Mouse (Mus musculus) CH12.LX (cell line): ENCODE results near the gene Trib3. TPM values are rescaled to one million over a fixed set of nuclear protein-coding genes. Genes with fewer than 3 reads are reported as not detected.

Experiments
- DNase-seq: peaks from one replicate; pipeline ENCODE4 v3.0.0-alpha.2; 2013; ENCODE audit errors: extremely low read depth
- H3K27ac ChIP-seq: 2 replicates; pipeline ENCODE4 v1.5.1; 2012; ENCODE audit warnings: low read depth, mild to moderate bottlenecking, control low read depth, moderate library complexity; ENCODE audit not compliant: insufficient read depth
- H3K27me3 ChIP-seq: replicated peaks from 2 replicates; pipeline ENCODE3; 2012; ENCODE audit warnings: inconsistent platforms
- H3K36me3 ChIP-seq, 2 experiments: replicated peaks in 1 of 2; 2 replicates each; pipeline versions ENCODE3 to v1.6.1; 2012; ENCODE audit warnings: inconsistent platforms in 1 of 2, low read length in 1 of 2, mild to moderate bottlenecking in 1 of 2, mixed read lengths in 1 of 2, moderate library complexity in 1 of 2; ENCODE audit not compliant: control insufficient read depth in 1 of 2, insufficient read depth in 1 of 2
- H3K4me1 ChIP-seq, 2 experiments: 2 replicates each; pipeline ENCODE4 v1.6.1; 2012; ENCODE audit warnings: inconsistent platforms in 1 of 2, moderate library complexity in 1 of 2; ENCODE audit not compliant: insufficient read depth in 2 of 2, control insufficient read depth in 1 of 2
- H3K4me2 ChIP-seq: 2 replicates; pipeline ENCODE4 v1.6.1; 2012; ENCODE audit warnings: low read depth, mild to moderate bottlenecking, control low read depth; ENCODE audit not compliant: poor library complexity, insufficient read depth, severe bottlenecking
- H3K4me3 ChIP-seq, 3 experiments: fragments of 150-350 bp in 1 of 3; sonication (generic) in 1 of 3; replicated peaks in 1 of 3; 2 replicates each; pipeline versions ENCODE3 to v1.5.1; 2011 to 2012; ENCODE audit warnings: low read depth in 2 of 3, low read length in 2 of 3, mild to moderate bottlenecking in 2 of 3, moderate library complexity in 2 of 3, control low read depth in 1 of 3, improper control_type of control experiment in 1 of 3, inconsistent platforms in 1 of 3, mixed read lengths in 1 of 3; ENCODE audit not compliant: poor library complexity in 1 of 3
- H3K79me2 ChIP-seq: replicated peaks from 2 replicates; pipeline ENCODE4 v1.6.1; 2012; ENCODE audit warnings: mild to moderate bottlenecking, moderate library complexity; ENCODE audit not compliant: control insufficient read depth, poor library complexity, insufficient read depth, severe bottlenecking; ENCODE audit errors: extremely low read depth
- H3K9ac ChIP-seq: 2 replicates; pipeline ENCODE4 v1.6.1; 2012; ENCODE audit warnings: low read depth, mild to moderate bottlenecking, control low read depth, moderate library complexity; ENCODE audit not compliant: insufficient read depth
- H3K9me3 ChIP-seq: replicated peaks from 2 replicates; pipeline ENCODE3; 2012; ENCODE audit warnings: low read length, inconsistent platforms, mixed read lengths
- BHLHE40 ChIP-seq: IDR thresholded peaks from 2 replicates; pipeline ENCODE4 v1.6.1; 2011; ENCODE audit warnings: mild to moderate bottlenecking, low read depth, low read length, improper control_type of control experiment
- CTCF ChIP-seq, 2 experiments: IDR thresholded peaks in 1 of 2; conservative IDR thresholded peaks in 1 of 2; 2 replicates each; pipeline ENCODE4 v1.5.1; 2011 to 2012; ENCODE audit warnings: low read depth in 2 of 2, low read length in 2 of 2, improper control_type of control experiment in 1 of 2, inconsistent platforms in 1 of 2, mild to moderate bottlenecking in 1 of 2, moderate library complexity in 1 of 2
- EP300 ChIP-seq: IDR thresholded peaks from 2 replicates; pipeline ENCODE4 v1.6.1; 2011; ENCODE audit warnings: low read length, improper control_type of control experiment
- JUN ChIP-seq: IDR thresholded peaks from 2 replicates; pipeline ENCODE4 v1.6.1; 2011; ENCODE audit warnings: low read depth, mild to moderate bottlenecking, low read length, improper control_type of control experiment, moderate library complexity; ENCODE audit not compliant: insufficient read depth
- MAFK ChIP-seq: IDR thresholded peaks from 2 replicates; pipeline ENCODE4 v1.6.1; 2011; ENCODE audit warnings: low read length, improper control_type of control experiment; ENCODE audit not compliant: insufficient replicate concordance
- MAX ChIP-seq: IDR thresholded peaks from 2 replicates; pipeline ENCODE4 v1.6.1; 2011; ENCODE audit warnings: low read length, improper control_type of control experiment
- MAZ ChIP-seq: IDR thresholded peaks from 2 replicates; pipeline ENCODE4 v1.6.1; 2012; ENCODE audit warnings: low read depth, mild to moderate bottlenecking, inconsistent platforms, low read length, improper control_type of control experiment, moderate library complexity
- MEF2A ChIP-seq: IDR thresholded peaks from 2 replicates; pipeline ENCODE4 v1.6.1; 2014; ENCODE audit warnings: low read depth, mild to moderate bottlenecking, inconsistent platforms, low read length, improper control_type of control experiment, borderline replicate concordance
- MYC ChIP-seq: IDR thresholded peaks from 2 replicates; pipeline ENCODE4 v1.6.1; 2011; ENCODE audit warnings: low read depth, mild to moderate bottlenecking, improper control_type of control experiment, low read length
- NELFE ChIP-seq: IDR thresholded peaks from 2 replicates; pipeline ENCODE4 v1.6.1; 2011; ENCODE audit warnings: low read depth, low read length, improper control_type of control experiment
- NRF1 ChIP-seq: IDR thresholded peaks from 2 replicates; pipeline ENCODE4 v1.6.1; 2014; ENCODE audit warnings: low read depth, mild to moderate bottlenecking, inconsistent platforms, low read length, improper control_type of control experiment, moderate library complexity
- PAX5 ChIP-seq: IDR thresholded peaks from 2 replicates; pipeline ENCODE4 v1.6.1; 2012; ENCODE audit warnings: low read length, inconsistent platforms, mixed read lengths
- POLR2A ChIP-seq: IDR thresholded peaks from 2 replicates; pipeline ENCODE4 v1.6.1; 2011; ENCODE audit warnings: low read depth, mild to moderate bottlenecking, improper control_type of control experiment, low read length
- POLR2AphosphoS2 ChIP-seq: IDR thresholded peaks from 2 replicates; pipeline ENCODE4 v1.6.1; 2011; ENCODE audit warnings: low read depth, low read length, improper control_type of control experiment
- SMC3 ChIP-seq: IDR thresholded peaks from 2 replicates; pipeline ENCODE4 v1.6.1; 2011; ENCODE audit warnings: low read depth, low read length, improper control_type of control experiment
- UBTF ChIP-seq: IDR thresholded peaks from 2 replicates; pipeline ENCODE4 v1.6.1; 2012; ENCODE audit warnings: low read depth, mild to moderate bottlenecking, inconsistent platforms, low read length, improper control_type of control experiment, moderate library complexity
- USF1 ChIP-seq: IDR thresholded peaks from 2 replicates; pipeline ENCODE4 v1.6.1; 2014; ENCODE audit warnings: low read depth, mild to moderate bottlenecking, inconsistent platforms, low read length, improper control_type of control experiment
- ZMIZ1 ChIP-seq: IDR thresholded peaks from 2 replicates; pipeline ENCODE4 v1.6.1; 2012; ENCODE audit warnings: low read depth, mild to moderate bottlenecking, inconsistent platforms, low read length, improper control_type of control experiment
- ZNF384 ChIP-seq: IDR thresholded peaks from 2 replicates; pipeline ENCODE4 v1.6.1; 2012; ENCODE audit warnings: low read depth, low read length, improper control_type of control experiment, inconsistent platforms
- dilution Hi-C: fragments of 300-500 bp; cut with MboI; formaldehyde crosslinking; loops from 2 replicates; pipeline ENCODE4 v1.14.3; 2020; ENCODE audit warnings: low sequenced_read_pairs; ENCODE audit not compliant: extremely low pct_unique_long_range_greater_than_20kb, extremely low pct_ligation_motif_present
- in situ Hi-C: fragments of 300-500 bp; cut with MboI; formaldehyde crosslinking; loops from 3 replicates; pipeline ENCODE4 v1.14.3; 2019; ENCODE audit warnings: low sequenced_read_pairs, low pct_ligation_motif_present, low pct_unique_long_range_greater_than_20kb, mixed read lengths
- polyA plus RNA-seq: library from polyadenylated mRNA; unstranded; fragments of >175 nt; gene quantifications from 2 replicates; pipeline ENCODE4 v1.2.1, GENCODE M21; 2012; ENCODE audit warnings: low read depth; ENCODE audit not compliant: insufficient read length
- total RNA-seq, 2 experiments: library from RNA; depleted of rRNA; stranded (reverse); fragments of 300-350 nt in 1 of 2; fragments of >200 nt in 1 of 2; gene quantifications; 2 replicates each; pipeline ENCODE4 v1.2.3; 2012 to 2014

Trib3 gene
- total and polyA plus RNA-seq, 3 experiments: 25.1 to 56.9 (median 30.0) TPM

GRCm38 (mm10) chr2:152347722-152348121 lies 3.9 kb upstream of the Trib3 start:
- in situ Hi-C loops: no loop called here
- DNase-seq: no peak
- H3K79me2 ChIP-seq: peaks cover 2% of the 10 kb centered on the region
- peaks cover 3% of the 10 kb centered on the region in 2 experiments for H3K36me3 ChIP-seq
- no peak overlapping the region for H3K4me2 ChIP-seq
- H3K9ac ChIP-seq: no peak overlapping the region
- dilution Hi-C loops: no loop called here
- H3K4me3 ChIP-seq: no peak overlapping the region
- no peaks in the 10 kb centered on the region for H3K9me3 ChIP-seq
- H3K4me1 ChIP-seq: peaks cover 15 to 27% of the 10 kb centered on the region in 2 experiments
- H3K27ac ChIP-seq: no peak overlapping the region
- TF ChIP-seq SMC3 (no peak), EP300 (no peak), MYC (no peak), BHLHE40 (no peak), MAX (no peak)
- H3K27me3 ChIP-seq: no peaks in the 10 kb centered on the region

- Histone ChIP-seq H3K4me1 (peaks cover 17 to 35% of the 10 kb centered on the region in 2 experiments), H3K79me2 (peaks cover 2% of the 10 kb centered on the region), H3K9ac (no peak overlapping the region), H3K4me3 (no peak overlapping the region), H3K36me3 (peaks cover 11% of the 10 kb centered on the region in 2 experiments), H3K27me3 (no peaks in the 10 kb centered on the region), H3K27ac (no peak overlapping the region), H3K9me3 (no peaks in the 10 kb centered on the region), H3K4me2 (no peak overlapping the region)
- TF ChIP-seq BHLHE40 (no peak), MAX (no peak), MAFK (no peak), CTCF (conservative IDR thresholded peaks at IDR 0.05 in 1 of 2, IDR thresholded peaks at IDR 0.05 in 1 of 2; ENCODE audit: low read depth in 2 of 2, low read length in 2 of 2) (no peak), POLR2AphosphoS2 (no peak), ZMIZ1 (no peak), UBTF (no peak), NELFE (no peak), POLR2A (no peak), ZNF384 (no peak), USF1 (no peak), MEF2A (no peak), MAZ (no peak), PAX5 (no peak), NRF1 (no peak), JUN (no peak)
- DNase-seq: no peak
- in situ Hi-C loops: no loop called here
- dilution Hi-C loops: no loop called here
Measured at GRCm38 (mm10) chr2:152346776-152347465, 3.1 kb upstream of the Trib3 start.
